Mouse (Mus musculus) midbrain, embryonic 11.5 days (tissue): ENCODE results near the gene Stxbp5. TPM values are rescaled to one million over a fixed set of nuclear protein-coding genes. Genes with fewer than 3 reads are reported as not detected.
"Not testable (repeated sequence)": the region's sequence is repeated elsewhere in the genome, so short reads cannot be mapped to it uniquely, and the experiment has no call there.

Source experiments
- ATAC-seq: fragments of 200-750 bp; cut with Nextera tagmentation; 2 replicates; pipeline ENCODE4 v1.8.0; 2017; ENCODE audit warnings: moderate TSS enrichment, moderate library complexity; ENCODE audit not compliant: low FRiP score
- DNase-seq: peaks from one replicate; pipeline ENCODE4 v3.0.0; 2015; ENCODE audit warnings: low spot score; ENCODE audit errors: missing footprints
- H3K27ac ChIP-seq: fragments of 300-500 bp; sonication (generic); 2 replicates; pipeline ENCODE4 v1.5.1; 2014; ENCODE audit warnings: low read depth, low read length
- H3K27me3 ChIP-seq: fragments of 300-500 bp; sonication (generic); 2 replicates; pipeline ENCODE4 v1.6.1; 2014; ENCODE audit warnings: mild to moderate bottlenecking, low read length, moderate library complexity, mixed read lengths; ENCODE audit not compliant: control insufficient read depth, insufficient read depth
- H3K36me3 ChIP-seq: fragments of 300-500 bp; sonication (generic); 2 replicates; pipeline ENCODE4 v1.6.1; 2014; ENCODE audit warnings: mild to moderate bottlenecking, low read length, moderate library complexity, mixed read lengths; ENCODE audit not compliant: control insufficient read depth, insufficient read depth
- H3K4me1 ChIP-seq: fragments of 300-500 bp; sonication (generic); 2 replicates; pipeline ENCODE4 v1.6.1; 2014; ENCODE audit warnings: low read length; ENCODE audit not compliant: control insufficient read depth, insufficient read depth
- H3K4me2 ChIP-seq: fragments of 300-500 bp; sonication (generic); 2 replicates; pipeline ENCODE4 v1.6.1; 2014; ENCODE audit warnings: mild to moderate bottlenecking, moderate library complexity
- H3K4me3 ChIP-seq: fragments of 300-500 bp; sonication (generic); 2 replicates; pipeline ENCODE4 v1.5.1; 2014; ENCODE audit warnings: low read depth, low read length
- H3K9ac ChIP-seq: fragments of 300-500 bp; sonication (generic); 2 replicates; pipeline ENCODE4 v1.6.1; 2014; ENCODE audit warnings: low read length
- H3K9me3 ChIP-seq: fragments of 300-500 bp; sonication (generic); 2 replicates; pipeline ENCODE4 v1.6.1; 2016; ENCODE audit warnings: low read length; ENCODE audit not compliant: control insufficient read depth
- WGBS: fragments of 180-500 bp; shearing (Covaris S2); extraction: QIAGEN DNeasy Blood & Tissue Kit; methylation state at CpG from one replicate; pipeline ENCODE4 v1.1.7; 2014; 5-methylcytosine and 5-hydroxymethylcytosine counted together
- polyA plus RNA-seq: library from polyadenylated mRNA; unstranded; fragments of >200 nt; fragmentation: Nextera tagmentation; extraction: Ambion mirVana; gene quantifications from 2 replicates; pipeline ENCODE4 v1.2.1, GENCODE M21; 2014

Stxbp5 gene
- polyA plus RNA-seq, 1 experiment from 2014 or later, result 5.6 TPM

GRCm38 (mm10) chr10:9897852-9898251 is 3.0 kb downstream of the Stxbp5 start:
- Histone ChIP-seq H3K4me3 (no peak overlapping the region), H3K36me3 (no peaks in the 10 kb centered on the region), H3K27ac (no peak overlapping the region), H3K9me3 (no peaks in the 10 kb centered on the region), H3K9ac (no peak overlapping the region), H3K4me1 (peaks cover 11% of the 10 kb centered on the region), H3K27me3 (no peaks in the 10 kb centered on the region), H3K4me2 (no peak overlapping the region)
- ATAC-seq, result no peak
- DNase-seq, result no peak
- WGBS, result 55% methylated on average over 5 of the region's 5 CpGs

GRCm38 (mm10) chr10:9893562-9893961 is 7.3 kb downstream of the Stxbp5 start:
- DNase-seq (no peak), ATAC-seq (no peak)
- 89% methylated on average over 2 of the region's 2 CpGs for WGBS
- Histone ChIP-seq H3K36me3 (no peaks in the 10 kb centered on the region), H3K4me2 (no peak overlapping the region), H3K9me3 (no peaks in the 10 kb centered on the region), H3K27me3 (no peaks in the 10 kb centered on the region), H3K4me3 (no peak overlapping the region), H3K9ac (no peak overlapping the region), H3K4me1 (peaks cover 5% of the 10 kb centered on the region), H3K27ac (no peak overlapping the region)

- Histone ChIP-seq H3K4me1 (no peaks in the 10 kb centered on the region), H3K9ac (no peak overlapping the region), H3K4me2 (no peak overlapping the region), H3K4me3 (no peak overlapping the region), H3K27ac (no peak overlapping the region), H3K9me3 (no peaks in the 10 kb centered on the region), H3K27me3 (no peaks in the 10 kb centered on the region), H3K36me3 (0 out of 2 replicates have a peak, but pooled peaks cover 2% of the 10 kb centered on the region)
- no peak for ATAC-seq
- WGBS, result 74% methylated on average over 8 of the region's 8 CpGs
- DNase-seq, result no peak
Observed at GRCm38 (mm10) chr10:9889651-9890050, 11.2 kb downstream of the Stxbp5 start.

GRCm38 (mm10) chr10:9888655-9889054 is 12.2 kb downstream of the Stxbp5 start:
- no peak overlapping the region for H3K4me2 ChIP-seq
- no peaks in the 10 kb centered on the region for H3K9me3 ChIP-seq
- no peaks in the 10 kb centered on the region for H3K27me3 ChIP-seq
- DNase-seq, result no peak
- ATAC-seq, result no peak
- WGBS, result 81% methylated on average over 4 of the region's 4 CpGs
- H3K27ac ChIP-seq, result no peak overlapping the region
- 0 out of 2 replicates have a peak, but pooled peaks cover 2% of the 10 kb centered on the region for H3K36me3 ChIP-seq
- no peak overlapping the region for H3K4me3 ChIP-seq
- H3K9ac ChIP-seq, result no peak overlapping the region
- no peaks in the 10 kb centered on the region for H3K4me1 ChIP-seq

GRCm38 (mm10) chr10:9881781-9882320 is 19.0 kb downstream of the Stxbp5 start:
- H3K36me3 ChIP-seq, ATAC-seq, H3K4me1 ChIP-seq, H3K4me2 ChIP-seq, H3K27ac ChIP-seq, H3K4me3 ChIP-seq, H3K9me3 ChIP-seq, DNase-seq, H3K27me3 ChIP-seq, H3K9ac ChIP-seq: not testable (repeated sequence)
- 96% methylated on average over 5 of the region's 5 CpGs for WGBS

GRCm38 (mm10) chr10:9880070-9880728 is 20.7 kb downstream of the Stxbp5 start:
- DNase-seq (no peak), ATAC-seq (no peak)
- Histone ChIP-seq H3K27ac (no peak overlapping the region), H3K27me3 (no peaks in the 10 kb centered on the region), H3K9me3 (no peaks in the 10 kb centered on the region), H3K4me1 (no peaks in the 10 kb centered on the region), H3K4me2 (no peak overlapping the region), H3K36me3 (no peaks in the 10 kb centered on the region), H3K4me3 (no peak overlapping the region), H3K9ac (no peak overlapping the region)
- 81% methylated on average over 6 of the region's 6 CpGs for WGBS

- Histone ChIP-seq H3K27ac (no peak overlapping the region), H3K4me2 (no peak overlapping the region), H3K4me1 (no peaks in the 10 kb centered on the region), H3K4me3 (no peak overlapping the region), H3K36me3 (no peaks in the 10 kb centered on the region), H3K9me3 (no peaks in the 10 kb centered on the region), H3K27me3 (no peaks in the 10 kb centered on the region), H3K9ac (no peak overlapping the region)
- ATAC-seq (no peak), DNase-seq (peak; percentile 81)
- WGBS, result 89% methylated on average over 6 of the region's 6 CpGs
Observed at GRCm38 (mm10) chr10:9878821-9879489, 21.9 kb downstream of the Stxbp5 start.

- H3K4me2 ChIP-seq, result no peak overlapping the region
- no peak for ATAC-seq
- WGBS, result 88% methylated on average over 3 of the region's 3 CpGs
- no peaks in the 10 kb centered on the region for H3K36me3 ChIP-seq
- H3K9me3 ChIP-seq, result no peaks in the 10 kb centered on the region
- H3K4me3 ChIP-seq, result no peak overlapping the region
- H3K9ac ChIP-seq, result no peak overlapping the region
- H3K27me3 ChIP-seq, result no peaks in the 10 kb centered on the region
- H3K4me1 ChIP-seq, result no peaks in the 10 kb centered on the region
- no peak overlapping the region for H3K27ac ChIP-seq
- no peak for DNase-seq
Observed at GRCm38 (mm10) chr10:9875905-9876304, 25.0 kb downstream of the Stxbp5 start.

GRCm38 (mm10) chr10:9872143-9872542 is 28.7 kb downstream of the Stxbp5 start:
- Histone ChIP-seq H3K36me3 (no peaks in the 10 kb centered on the region), H3K4me2 (no peak overlapping the region), H3K9ac (no peak overlapping the region), H3K27me3 (no peaks in the 10 kb centered on the region), H3K4me3 (no peak overlapping the region), H3K9me3 (no peaks in the 10 kb centered on the region), H3K4me1 (no peaks in the 10 kb centered on the region), H3K27ac (no peak overlapping the region)
- 0 out of 2 replicates have a peak, but pooled peaks have one; percentile 14 for ATAC-seq
- no peak for DNase-seq
- 68% methylated on average over 1 of the region's 2 CpGs for WGBS
